Mouse (Mus musculus): Measurements from ENCODE around the gene Klhl25.

The Klhl25 gene

GRCm38 (mm10) chr7:75842306-75842705 lies 5.8 kb upstream of the Klhl25 start:
- in situ Hi-C loops (cut with MboI; ENCODE audit: low sequenced_read_pairs), result no loop called here

GRCm38 (mm10) chr7:75845936-75846335 lies 2.2 kb upstream of the Klhl25 start:
- in situ Hi-C loops (cut with MboI; ENCODE audit: low sequenced_read_pairs), result no loop called here

GRCm38 (mm10) chr7:75846942-75847341 lies 1.2 kb upstream of the Klhl25 start:
- in situ Hi-C loops (cut with MboI; ENCODE audit: low sequenced_read_pairs), result no loop called here

DNA sequence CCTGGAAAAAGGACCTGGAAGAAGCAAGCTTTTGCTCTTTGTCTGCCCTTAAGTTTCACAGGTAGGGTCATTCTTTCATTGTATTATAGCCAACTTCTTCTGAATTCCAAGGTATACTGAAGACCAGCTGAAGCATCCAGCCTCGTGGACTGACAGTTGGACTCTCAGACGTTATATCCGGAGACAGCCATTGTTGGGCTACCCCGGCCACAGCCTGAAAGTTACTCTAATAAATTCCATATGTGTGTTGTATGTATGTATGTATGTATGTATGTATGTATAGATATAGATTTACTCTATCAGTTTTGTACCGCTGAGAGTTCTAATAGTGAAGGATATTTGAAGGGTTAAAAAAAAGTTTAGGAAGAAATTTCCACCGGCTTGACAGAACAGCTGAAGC lies 621 bp upstream of the Klhl25 start:
- in situ Hi-C loops (cut with MboI; ENCODE audit: low sequenced_read_pairs), result no loop called here

DNA sequence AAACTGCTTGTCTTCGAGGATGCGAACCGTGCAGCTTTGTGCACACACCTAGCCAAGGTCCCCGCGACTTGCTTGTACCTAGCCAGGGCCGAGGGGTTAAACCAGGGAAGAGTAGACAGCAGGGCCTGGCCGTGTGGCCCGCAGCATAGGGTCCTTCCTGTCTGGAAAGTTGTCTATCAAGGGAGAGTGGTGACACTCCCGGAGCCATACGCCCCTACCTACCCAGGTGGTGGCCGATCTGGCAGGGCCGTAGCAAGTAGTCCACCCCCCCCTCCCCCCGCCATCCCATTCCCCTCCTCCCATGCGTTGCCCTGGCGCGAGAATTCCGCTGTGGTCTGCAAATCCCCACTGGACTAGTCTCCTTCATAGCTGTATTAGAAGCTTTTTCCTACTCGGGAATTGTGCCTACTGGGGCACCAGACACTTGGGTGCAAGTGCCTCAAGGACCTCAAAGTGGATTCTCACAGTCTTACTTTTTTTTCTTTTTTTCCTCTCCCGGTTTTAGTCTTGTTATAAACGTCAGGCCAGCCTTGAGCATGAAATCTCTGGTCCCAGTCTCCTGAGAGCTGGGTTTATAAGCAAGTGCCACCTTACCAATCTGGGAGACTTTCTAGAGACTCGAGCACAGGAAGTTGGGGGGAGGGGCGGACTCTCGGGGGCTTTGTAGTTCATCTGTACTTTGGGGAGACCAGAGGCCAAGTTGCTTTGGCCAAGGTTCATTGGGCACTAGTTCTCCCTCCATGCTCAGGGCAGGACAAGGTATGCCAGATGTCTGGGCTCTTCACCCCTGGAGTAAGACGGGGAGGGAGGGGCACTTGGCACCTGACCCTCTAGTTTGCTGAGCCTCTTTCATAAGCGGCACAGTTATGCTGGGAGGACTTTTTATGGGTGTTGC lies 913 bp downstream of the Klhl25 start:
- in situ Hi-C loops (cut with MboI; ENCODE audit: low sequenced_read_pairs), result no loop called here

- in situ Hi-C loops (cut with MboI; ENCODE audit: low sequenced_read_pairs), result loop anchor here (25.0 kb wide), 1 partner anchor 713 kb away; no protein-coding TSS in a partner anchor
Measured at GRCm38 (mm10) chr7:75850396-75850795, 2.3 kb downstream of the Klhl25 start.

GRCm38 (mm10) chr7:75851290-75851689 lies 3.2 kb downstream of the Klhl25 start:
- in situ Hi-C loops (cut with MboI; ENCODE audit: low sequenced_read_pairs), result loop anchor here (25.0 kb wide), 1 partner anchor 714 kb away; no protein-coding TSS in a partner anchor

GRCm38 (mm10) chr7:75852363-75852762 lies 4.3 kb downstream of the Klhl25 start:
- in situ Hi-C loops (cut with MboI; ENCODE audit: low sequenced_read_pairs), result loop anchor here (25.0 kb wide), 1 partner anchor 715 kb away; no protein-coding TSS in a partner anchor

DNA sequence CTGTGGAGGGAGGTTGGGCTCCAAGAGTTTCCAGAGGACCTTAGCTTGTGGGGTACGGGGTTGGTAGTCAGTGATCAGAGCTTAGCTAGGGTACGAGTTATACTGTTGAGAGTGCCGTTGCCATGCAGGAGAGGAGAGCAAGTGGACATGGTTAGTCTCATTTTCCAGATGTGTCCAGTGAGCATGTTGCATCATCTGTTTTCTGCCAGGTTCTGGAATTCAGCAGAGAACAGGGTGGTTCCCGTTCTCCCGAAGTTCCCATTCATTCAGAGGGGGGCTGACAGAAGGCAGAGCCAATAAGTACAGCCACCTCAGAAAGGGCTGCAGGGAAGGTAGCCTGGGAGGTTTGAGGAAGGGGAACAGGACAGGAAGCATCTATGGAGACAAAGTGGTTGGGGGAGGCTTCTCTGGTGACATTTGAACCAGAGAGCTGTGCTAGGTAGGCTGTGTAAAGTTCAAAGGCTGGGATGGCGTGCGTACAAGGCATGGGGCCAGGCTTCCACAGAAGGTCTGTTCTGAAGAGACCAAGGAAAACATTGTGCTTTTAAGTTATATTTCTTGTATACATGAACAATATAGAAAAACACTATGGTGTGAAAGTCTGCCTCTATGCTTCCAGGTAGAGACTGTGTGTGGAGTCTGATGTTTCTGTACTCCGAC lies 5.2 kb downstream of the Klhl25 start:
- in situ Hi-C loops (cut with MboI; ENCODE audit: low sequenced_read_pairs), result loop anchor here (25.0 kb wide), 1 partner anchor 716 kb away; no protein-coding TSS in a partner anchor

GRCm38 (mm10) chr7:75854231-75854925 lies 6.3 kb downstream of the Klhl25 start:
- in situ Hi-C loops (cut with MboI; ENCODE audit: low sequenced_read_pairs), result loop anchor here (25.0 kb wide), 1 partner anchor 717 kb away; no protein-coding TSS in a partner anchor

DNA sequence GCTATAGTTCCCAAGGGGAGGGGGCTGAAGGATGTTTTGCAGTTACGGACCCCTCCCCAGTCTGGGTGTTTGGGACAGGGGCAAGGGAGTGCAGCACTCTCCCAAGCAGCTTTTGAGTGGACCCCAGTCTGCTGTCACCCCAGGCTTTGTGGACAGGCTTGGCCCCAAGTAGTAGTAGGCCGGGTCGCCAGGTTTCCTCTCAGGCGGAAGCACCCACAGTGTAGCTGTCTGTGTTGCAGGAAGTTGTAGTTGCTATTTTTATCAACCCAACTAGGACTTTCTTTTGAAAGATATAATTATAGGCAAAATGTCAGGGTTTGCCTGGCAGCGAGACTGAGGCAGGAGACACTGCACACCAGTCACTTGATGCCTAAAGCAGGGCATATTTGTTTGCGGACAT lies 6.9 kb downstream of the Klhl25 start:
- in situ Hi-C loops (cut with MboI; ENCODE audit: low sequenced_read_pairs), result loop anchor here (25.0 kb wide), 1 partner anchor 718 kb away; no protein-coding TSS in a partner anchor

DNA sequence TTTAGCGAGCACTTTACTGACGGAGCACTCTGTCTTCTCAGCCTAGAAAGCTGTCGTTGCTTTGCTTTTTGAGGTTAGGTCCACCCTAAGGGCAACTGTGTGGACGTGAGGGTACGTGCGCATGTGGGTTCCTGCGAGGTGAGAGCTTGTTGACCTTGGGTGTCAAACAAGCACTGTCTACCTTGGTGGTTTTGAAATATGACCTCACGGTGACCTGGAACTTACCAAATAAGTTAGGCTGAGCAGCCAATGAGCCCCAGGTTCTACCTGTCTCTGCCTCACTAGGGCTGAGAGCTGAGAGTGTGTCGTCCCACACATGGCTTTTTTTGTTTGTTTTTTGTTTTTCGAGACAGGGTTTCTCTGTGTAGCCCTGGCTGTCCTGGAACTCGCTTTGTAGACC lies 8.1 kb downstream of the Klhl25 start:
- in situ Hi-C loops (cut with MboI; ENCODE audit: low sequenced_read_pairs), result loop anchor here (25.0 kb wide), 1 partner anchor 719 kb away; no protein-coding TSS in a partner anchor

DNA sequence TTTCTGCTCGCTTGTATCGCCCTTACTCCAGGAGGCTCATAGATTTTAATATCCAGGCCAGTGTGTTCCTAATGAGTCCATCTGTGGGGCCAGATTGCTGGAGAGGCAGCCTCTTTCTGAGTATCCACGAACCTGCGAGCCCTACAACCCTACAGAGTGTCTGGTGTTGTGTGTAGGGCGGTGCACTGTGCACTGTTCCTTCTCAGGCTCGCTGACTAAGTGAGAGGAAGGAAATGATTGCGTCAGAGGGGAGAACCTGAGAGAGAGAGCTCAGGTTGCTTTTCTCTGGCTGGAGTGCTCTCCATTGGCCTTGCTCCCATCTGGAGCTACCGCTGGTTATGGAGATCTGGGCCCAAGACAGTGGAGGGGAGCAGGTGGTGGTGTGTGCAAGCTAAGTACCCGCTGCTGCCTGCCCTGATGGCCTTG lies 11.7 kb downstream of the Klhl25 start:
- in situ Hi-C loops (cut with MboI; ENCODE audit: low sequenced_read_pairs), result loop anchor here (25.0 kb wide), 1 partner anchor 722 kb away; no protein-coding TSS in a partner anchor

DNA sequence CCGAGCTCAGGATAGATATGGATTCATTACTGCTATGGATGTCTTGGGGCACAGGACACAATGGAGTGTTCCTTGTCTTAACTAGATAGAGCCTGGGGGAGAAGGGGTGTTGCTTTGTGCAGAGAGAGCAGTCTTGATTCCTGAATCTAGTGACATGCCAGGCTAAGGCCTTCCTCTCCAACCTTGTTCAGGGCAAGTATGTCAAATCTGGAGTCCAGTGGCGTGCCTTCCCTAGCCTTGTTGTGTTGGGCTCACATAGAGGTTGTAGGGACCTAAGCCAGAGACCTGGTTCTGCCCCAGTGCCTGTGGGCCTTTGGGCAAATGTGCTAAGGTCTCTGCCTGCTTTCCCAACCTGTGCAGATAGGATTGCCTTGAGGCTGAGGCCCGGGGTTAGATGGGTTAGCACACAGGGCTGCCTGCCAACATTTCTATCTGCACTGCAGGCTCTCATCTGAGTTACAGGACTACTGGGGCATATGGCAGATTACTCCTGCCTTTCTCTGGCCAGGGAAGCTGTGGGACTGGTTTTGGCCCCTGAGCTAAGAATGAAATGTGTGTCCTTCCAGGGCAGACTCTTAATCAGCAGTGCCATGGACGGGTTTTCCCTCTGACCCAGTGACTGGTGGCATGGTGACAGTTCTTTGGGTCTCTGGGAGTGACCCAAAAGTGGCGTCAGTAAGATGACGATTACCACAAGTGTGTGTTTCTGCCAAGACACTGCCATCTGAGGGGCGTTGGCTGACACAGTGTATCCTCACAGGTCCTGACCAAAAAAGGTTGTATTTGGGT lies 13.7 kb downstream of the Klhl25 start:
- in situ Hi-C loops (cut with MboI; ENCODE audit: low sequenced_read_pairs), result loop anchor here (25.0 kb wide), 1 partner anchor 725 kb away; no protein-coding TSS in a partner anchor

- in situ Hi-C loops (cut with MboI; ENCODE audit: low sequenced_read_pairs), result loop anchor here (25.0 kb wide), 1 partner anchor 725 kb away; no protein-coding TSS in a partner anchor
Measured at GRCm38 (mm10) chr7:75862427-75862781, 14.3 kb downstream of the Klhl25 start.

GRCm38 (mm10) chr7:75863248-75863911 lies 15.3 kb downstream of the Klhl25 start:
- in situ Hi-C loops (cut with MboI; ENCODE audit: low sequenced_read_pairs), result loop anchor here (25.0 kb wide), 1 partner anchor 726 kb away; no protein-coding TSS in a partner anchor

DNA sequence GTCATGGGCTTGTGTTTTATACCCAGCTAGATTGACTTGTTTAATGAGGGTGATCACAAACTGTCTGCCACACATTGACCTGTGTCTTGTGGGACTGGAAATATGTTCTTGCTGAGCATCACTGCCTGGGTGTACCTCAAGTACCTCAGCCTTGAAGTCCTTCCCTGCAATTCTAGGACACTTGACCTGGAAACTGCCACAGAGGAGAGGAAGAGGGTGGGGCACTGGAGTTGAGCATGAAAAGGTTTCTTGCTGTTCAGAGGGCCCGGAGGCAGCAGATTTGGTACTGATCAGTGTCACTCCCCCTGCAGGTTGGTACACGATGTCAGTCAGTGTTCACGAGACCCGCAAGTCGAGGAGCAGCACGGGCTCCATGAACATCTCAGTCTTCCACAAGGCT lies 16.9 kb downstream of the Klhl25 start:
- in situ Hi-C loops (cut with MboI; ENCODE audit: low sequenced_read_pairs), result loop anchor here (25.0 kb wide), 1 partner anchor 728 kb away; no protein-coding TSS in a partner anchor

GRCm38 (mm10) chr7:75866557-75866956 lies 18.4 kb downstream of the Klhl25 start:
- in situ Hi-C loops (cut with MboI; ENCODE audit: low sequenced_read_pairs), result loop anchor here (25.0 kb wide), 1 partner anchor 729 kb away; no protein-coding TSS in a partner anchor

- in situ Hi-C loops (cut with MboI; ENCODE audit: low sequenced_read_pairs), result loop anchor here (25.0 kb wide), 1 partner anchor 731 kb away; no protein-coding TSS in a partner anchor
Measured at GRCm38 (mm10) chr7:75868687-75869086, 20.6 kb downstream of the Klhl25 start.

All from CH12F3 (cell line).